Mouse (Mus musculus): ENCODE data around the gene Pcsk2. TPM values are rescaled to one million over a fixed set of nuclear protein-coding genes. Genes with fewer than 3 reads are reported as not detected.

Pcsk2 gene
- total RNA-seq, 1 experiment from 2014 or later, result not detected

DNA sequence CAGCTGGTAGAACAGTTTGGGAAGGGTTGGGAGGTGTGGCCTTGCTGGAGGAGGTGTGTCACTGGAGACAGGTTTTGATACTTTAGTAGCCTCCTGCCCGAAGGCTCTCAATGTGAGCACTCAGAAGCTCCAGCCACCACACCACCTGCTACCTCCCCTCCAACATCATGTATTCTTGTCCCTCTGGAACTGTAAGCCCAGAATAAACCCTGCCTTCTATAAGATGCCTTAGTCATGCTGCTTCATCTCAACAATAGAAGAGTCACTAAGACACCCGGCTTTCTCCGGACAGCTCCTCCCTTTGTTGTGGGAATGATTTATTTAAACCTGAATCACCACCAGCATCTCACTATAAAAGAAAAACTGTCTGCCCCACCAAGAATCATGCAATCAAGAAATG, 166.9 kb downstream of the Pcsk2 start:
- ATAC-seq (replicated peaks; ENCODE audit: insufficient number of reproducible peaks, low FRiP score, low TSS enrichment, poor library complexity, severe bottlenecking), result no peak

DNA sequence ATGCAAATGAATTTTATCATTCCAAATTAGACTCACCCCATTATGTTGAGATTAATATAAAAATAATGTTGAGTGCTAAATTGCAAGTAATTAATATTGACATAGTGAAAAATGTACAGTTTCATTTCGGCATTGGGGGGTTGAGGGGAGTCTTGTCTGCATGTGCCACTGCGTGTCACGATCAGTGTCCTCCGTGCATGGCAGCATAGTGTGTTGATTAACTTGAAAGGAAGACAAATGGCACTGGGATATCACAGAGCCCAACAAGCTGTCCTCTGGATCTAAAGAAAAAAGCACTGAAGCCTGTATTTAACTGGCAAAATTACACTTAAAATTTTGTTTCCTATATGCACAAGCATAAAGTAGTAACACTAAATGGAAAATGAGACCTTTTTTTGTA, 167.9 kb downstream of the Pcsk2 start:
- no peak for ATAC-seq (replicated peaks; ENCODE audit: insufficient number of reproducible peaks, low FRiP score, low TSS enrichment, poor library complexity, severe bottlenecking)

DNA sequence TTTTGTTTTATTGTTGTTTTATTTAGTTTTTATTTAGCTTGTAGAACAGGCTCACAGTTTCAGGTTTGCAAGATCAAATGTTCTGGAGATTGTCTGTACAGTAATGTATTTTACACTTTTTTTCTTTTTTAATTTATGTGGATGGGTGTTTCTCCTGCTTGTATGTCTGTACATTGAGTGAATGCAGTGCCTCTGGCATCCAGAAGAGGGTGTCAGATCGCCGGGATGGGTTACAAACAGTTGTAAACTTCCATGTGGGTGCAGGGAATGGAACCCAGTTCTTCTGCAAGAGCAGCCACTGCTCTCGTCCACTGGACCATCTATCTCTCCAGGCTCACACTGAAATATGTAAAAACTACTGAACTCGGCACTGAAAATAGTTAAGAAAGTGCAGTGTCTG, 169.2 kb downstream of the Pcsk2 start:
- ATAC-seq (replicated peaks; ENCODE audit: insufficient number of reproducible peaks, low FRiP score, low TSS enrichment, poor library complexity, severe bottlenecking), result no peak

DNA sequence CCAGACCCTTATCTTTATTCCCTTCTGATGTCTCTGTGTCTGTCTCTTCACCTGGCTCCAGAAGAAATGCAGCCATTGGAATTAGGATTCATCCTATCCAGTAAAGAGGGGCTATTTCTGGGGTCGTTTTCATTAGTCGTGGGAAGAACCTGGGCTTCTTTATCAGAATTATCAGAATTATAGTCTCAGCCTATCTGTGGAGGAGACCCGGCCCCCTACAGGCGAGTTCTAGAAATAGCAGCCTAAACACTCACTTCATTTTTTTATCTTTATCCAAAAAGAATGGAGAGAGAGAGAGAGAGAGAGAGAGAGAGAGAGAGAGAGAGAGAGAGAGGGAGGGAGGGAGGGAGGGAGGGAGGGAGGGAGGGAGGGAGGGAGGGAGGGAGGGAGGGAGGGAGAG, 177.3 kb downstream of the Pcsk2 start:
- ATAC-seq (replicated peaks; ENCODE audit: insufficient number of reproducible peaks, low FRiP score, low TSS enrichment, poor library complexity, severe bottlenecking), result no peak

DNA sequence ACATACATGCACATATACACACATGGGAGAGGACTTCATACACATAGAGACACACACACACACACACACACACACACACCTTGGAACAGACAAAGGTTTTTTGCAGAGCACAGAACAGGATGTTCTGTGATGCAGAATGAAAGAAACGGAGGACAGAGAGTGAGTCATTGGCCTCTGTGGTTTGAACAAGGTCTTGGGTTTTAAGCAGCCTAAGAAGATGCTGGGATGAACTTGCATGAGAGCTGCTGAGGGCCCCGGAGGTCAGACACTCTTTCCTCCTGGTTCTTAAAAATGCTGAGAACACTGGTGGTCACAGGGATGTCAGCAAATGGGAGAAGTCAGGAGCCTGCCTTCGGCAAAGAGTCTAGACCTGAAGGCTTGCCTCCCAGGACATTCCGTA, 178.1 kb downstream of the Pcsk2 start:
- ATAC-seq (replicated peaks; ENCODE audit: insufficient number of reproducible peaks, low FRiP score, low TSS enrichment, poor library complexity, severe bottlenecking), result no peak

DNA sequence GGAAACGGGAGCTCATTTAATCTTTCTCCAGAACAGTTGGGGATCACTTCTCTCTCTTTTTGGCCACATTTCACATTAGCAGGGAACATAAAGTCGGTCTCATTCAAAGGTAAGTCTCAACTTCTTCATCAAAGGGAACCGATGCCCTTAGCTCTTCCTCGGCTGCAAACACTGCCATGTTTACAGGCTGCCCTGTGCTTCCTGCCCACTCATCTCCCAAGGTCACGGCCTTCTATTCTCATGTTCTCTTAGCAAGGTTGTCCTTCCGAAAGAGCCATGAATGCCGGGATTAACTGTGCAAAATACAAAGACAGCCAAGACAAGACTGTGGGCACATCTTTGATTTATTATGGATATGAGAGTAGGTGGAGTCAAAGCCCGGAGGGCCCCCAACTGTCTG, 178.8 kb downstream of the Pcsk2 start:
- ATAC-seq (replicated peaks; ENCODE audit: insufficient number of reproducible peaks, low FRiP score, low TSS enrichment, poor library complexity, severe bottlenecking), result no peak

DNA sequence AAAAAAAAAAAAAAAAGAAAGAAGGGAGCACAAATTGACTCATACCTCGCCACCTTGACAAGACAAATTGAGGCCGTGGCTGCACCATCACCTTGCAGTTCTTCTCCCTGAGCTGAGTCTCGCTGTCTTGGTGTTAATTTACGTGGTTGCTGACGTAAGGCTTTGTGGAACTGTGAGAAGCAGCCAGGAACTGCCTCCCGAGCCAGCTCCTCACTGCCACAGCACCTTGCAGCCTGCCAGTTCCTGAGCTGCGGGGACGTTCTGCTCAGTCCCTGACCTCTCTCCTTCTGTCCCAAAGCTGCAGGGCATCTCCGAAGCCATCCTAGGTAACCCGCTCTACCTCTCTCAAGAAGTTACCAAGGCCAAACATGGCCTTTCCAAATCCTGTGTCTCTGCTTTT, 186.5 kb downstream of the Pcsk2 start:
- no peak for ATAC-seq (replicated peaks; ENCODE audit: insufficient number of reproducible peaks, low FRiP score, low TSS enrichment, poor library complexity, severe bottlenecking)

DNA sequence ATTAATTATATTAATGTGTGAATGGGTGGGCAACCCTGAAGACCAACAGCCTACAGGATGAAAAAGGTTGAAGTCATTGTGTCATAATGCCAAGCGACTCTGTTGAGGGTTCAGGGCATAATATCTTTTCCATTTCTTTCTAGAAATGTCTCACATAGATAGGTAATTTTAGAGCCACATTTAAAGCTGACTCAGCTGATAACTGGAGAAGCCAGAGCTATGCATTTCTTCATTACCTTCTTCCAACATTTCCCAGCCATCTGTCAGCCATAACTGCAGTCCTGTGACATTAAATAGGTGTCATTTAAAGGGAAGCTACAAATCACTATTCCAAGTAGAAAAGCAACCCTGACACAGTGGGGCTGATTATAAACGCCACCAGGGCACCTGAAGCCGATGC, 189.5 kb downstream of the Pcsk2 start:
- no peak for ATAC-seq (replicated peaks; ENCODE audit: insufficient number of reproducible peaks, low FRiP score, low TSS enrichment, poor library complexity, severe bottlenecking)

DNA sequence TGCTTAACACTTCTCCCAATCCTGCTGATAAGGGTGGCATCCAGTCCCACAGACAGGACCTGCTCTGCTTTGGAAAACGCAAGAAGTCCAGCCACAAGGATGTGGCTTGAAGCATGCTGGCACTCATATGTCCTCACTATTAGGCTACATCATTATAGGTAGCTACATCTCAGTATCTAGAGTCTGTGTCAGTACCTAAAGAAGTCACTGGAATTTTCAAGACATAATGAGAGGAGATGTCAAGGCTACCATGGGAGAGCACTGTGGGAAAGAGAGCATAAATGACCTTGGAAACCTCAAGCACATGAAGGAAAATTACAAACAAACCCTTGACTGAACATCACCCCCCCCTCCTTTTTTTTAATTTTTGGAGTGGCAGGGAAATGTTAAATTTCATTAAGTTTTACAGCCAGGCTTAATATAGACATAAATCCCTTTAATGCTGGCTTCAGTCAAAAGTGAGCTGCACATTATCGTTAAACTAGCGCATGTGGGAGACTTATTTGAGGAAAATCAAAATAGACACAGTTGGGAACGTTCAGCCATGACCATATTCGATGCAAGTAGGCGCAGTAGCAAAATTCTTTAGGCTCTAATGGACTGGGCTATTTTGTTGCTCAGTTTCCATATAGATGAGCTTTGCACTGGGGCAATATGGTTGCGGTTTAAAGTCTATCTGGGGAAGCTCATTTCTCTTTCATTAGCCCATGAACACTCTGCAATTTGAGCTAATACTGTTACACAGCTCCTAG, 193.7 kb downstream of the Pcsk2 start:
- ATAC-seq (replicated peaks; ENCODE audit: insufficient number of reproducible peaks, low FRiP score, low TSS enrichment, poor library complexity, severe bottlenecking), result no peak

DNA sequence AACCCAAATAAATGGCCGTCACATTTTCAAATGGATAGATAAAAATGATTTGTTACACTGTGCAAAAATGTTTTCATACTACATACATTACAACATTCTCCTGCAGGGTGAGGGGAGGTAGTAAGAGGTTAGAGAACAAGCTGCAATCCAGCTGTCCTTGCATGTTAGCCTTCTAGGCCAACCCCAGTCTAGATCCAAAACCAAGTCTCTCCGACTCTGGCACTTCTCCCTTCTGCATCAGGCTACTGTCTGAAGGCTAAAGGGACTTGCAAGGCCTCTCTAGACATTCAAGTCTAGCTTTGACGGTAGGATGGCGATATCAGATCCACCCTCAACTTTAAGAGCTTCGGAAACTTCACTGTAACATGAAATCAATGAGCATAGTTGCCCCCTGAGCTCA, 196.5 kb downstream of the Pcsk2 start:
- ATAC-seq (replicated peaks; ENCODE audit: insufficient number of reproducible peaks, low FRiP score, low TSS enrichment, poor library complexity, severe bottlenecking), result no peak

DNA sequence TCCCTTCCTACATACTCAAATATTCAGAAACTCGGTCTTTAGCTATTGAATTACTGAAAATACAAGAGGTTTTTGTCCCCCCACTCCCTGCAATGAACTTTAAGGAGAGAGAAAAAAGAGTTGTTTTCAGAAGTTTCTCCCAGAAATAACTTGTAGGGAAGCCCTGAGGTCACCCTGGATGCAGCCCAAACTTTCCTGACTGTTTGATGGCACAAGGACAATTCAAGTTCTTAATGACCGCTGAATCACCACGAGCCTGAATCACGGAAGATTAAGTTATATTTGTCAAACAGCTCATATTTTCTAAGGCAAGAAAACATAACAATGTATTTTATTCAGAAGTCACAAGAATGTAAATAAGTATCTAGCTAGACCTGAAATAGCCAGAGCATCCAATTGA, 197.1 kb downstream of the Pcsk2 start:
- ATAC-seq (replicated peaks; ENCODE audit: insufficient number of reproducible peaks, low FRiP score, low TSS enrichment, poor library complexity, severe bottlenecking), result no peak

DNA sequence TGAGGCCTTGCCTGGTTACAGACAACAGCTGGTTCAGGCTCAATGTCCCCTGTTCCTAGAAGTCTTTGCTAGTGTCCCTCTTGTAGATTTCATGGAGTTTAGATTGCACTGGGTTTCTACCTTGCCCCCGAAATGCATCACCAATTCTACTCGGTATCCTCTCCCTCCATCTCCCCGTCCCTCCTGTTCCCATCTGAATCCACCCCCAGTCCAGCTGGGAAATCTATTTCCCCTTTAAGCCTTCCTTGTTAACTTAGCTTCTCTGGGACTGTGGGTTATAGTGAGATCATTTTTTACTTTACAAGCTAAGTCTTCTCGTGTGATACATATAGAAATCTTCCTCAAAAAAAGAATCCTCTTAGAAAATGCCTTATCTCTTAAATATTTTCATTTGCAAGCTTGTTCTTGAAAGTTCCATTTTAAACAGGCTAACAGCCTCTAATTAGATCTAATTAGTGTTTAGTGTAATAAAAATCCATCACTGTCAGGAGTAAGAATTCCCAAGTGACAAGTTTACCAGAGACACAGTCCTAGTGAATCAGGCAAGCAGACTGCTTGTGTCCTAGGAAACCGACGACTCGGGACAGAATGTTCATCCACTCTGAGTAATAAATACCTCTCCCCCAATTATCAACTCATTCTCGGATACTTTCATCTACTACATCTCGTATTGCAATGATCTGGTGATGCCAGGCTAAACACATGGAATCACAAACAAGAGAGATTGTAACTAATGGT, 206.3 kb downstream of the Pcsk2 start:
- ATAC-seq (replicated peaks; ENCODE audit: insufficient number of reproducible peaks, low FRiP score, low TSS enrichment, poor library complexity, severe bottlenecking), result no peak

DNA sequence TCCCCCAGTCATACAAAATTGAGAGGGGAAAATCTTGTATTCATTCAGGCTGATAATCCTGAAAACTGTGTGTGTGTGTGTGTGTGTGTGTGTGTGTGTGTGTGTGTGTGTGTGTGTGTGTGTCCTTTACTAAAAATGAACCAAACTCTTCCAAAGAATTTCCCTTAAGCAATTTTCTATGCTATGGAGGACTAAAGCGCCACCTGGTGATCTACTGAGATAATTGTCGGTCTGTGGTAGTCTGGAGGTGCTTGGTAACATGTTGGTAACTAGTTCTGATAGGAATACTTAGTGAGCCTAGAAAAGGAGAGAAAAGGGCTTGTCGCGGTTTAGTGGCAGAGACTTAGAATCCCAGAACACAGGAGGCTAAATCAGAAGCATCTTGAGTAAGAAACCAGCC, 230.5 kb downstream of the Pcsk2 start:
- no peak for ATAC-seq (replicated peaks; ENCODE audit: insufficient number of reproducible peaks, low FRiP score, low TSS enrichment, poor library complexity, severe bottlenecking)

DNA sequence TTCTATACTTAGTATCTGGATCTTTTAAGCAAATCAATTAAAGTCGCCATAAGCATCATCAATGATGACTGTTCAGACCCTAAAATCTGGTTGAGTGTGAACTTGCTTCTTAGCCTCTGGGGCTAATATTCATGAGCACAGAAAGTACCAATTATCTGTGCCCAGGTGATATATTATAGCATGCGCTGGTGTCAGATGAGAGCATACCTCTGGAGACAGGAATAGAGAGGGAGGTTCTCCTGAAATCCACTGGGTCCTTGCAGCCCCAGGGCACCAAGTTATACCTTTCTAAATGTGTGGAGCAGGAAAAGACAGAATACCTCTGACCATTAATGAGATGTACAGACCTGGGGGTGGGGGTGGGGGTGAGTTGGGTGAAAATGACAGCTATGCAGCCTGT, 234.4 kb downstream of the Pcsk2 start:
- ATAC-seq (replicated peaks; ENCODE audit: insufficient number of reproducible peaks, low FRiP score, low TSS enrichment, poor library complexity, severe bottlenecking), result no peak

DNA sequence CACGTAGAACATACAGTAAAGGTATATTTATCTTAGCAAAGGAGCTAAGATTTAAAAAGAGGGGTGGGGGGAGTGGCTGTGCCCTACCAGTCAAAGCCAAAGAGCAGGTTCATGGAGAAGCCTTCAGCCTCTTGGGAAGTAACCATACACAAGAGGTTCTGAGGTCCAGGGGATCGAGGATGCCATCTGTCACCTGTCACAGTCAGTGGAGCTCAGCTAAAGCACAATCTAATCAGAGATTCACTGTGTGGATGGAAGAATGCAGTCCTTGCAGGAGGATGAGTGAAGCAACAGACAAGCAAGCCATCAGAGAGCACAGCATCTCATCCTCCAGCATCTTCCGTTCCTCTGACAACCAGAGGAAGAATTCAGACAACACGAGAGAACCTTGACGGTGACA, 244.0 kb downstream of the Pcsk2 start:
- ATAC-seq (replicated peaks; ENCODE audit: insufficient number of reproducible peaks, low FRiP score, low TSS enrichment, poor library complexity, severe bottlenecking), result no peak

DNA sequence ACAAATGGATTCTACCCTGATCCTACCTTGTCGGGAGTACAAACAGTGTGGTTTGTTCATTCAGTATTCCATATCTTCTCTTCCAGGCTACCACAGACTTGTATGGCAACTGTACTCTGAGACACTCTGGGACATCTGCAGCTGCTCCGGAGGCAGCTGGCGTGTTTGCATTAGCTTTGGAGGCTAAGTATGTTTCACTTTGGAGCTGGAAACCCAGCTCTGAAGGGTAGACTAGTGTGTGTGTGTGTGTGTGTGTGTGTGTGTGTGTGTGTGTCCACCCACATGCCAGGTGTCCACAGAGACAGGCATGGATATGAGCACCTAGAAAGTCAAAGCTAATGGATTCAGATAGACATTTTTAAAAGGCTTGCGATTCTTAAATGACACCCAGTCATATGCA, 249.9 kb downstream of the Pcsk2 start:
- no peak for ATAC-seq (replicated peaks; ENCODE audit: insufficient number of reproducible peaks, low FRiP score, low TSS enrichment, poor library complexity, severe bottlenecking)

DNA sequence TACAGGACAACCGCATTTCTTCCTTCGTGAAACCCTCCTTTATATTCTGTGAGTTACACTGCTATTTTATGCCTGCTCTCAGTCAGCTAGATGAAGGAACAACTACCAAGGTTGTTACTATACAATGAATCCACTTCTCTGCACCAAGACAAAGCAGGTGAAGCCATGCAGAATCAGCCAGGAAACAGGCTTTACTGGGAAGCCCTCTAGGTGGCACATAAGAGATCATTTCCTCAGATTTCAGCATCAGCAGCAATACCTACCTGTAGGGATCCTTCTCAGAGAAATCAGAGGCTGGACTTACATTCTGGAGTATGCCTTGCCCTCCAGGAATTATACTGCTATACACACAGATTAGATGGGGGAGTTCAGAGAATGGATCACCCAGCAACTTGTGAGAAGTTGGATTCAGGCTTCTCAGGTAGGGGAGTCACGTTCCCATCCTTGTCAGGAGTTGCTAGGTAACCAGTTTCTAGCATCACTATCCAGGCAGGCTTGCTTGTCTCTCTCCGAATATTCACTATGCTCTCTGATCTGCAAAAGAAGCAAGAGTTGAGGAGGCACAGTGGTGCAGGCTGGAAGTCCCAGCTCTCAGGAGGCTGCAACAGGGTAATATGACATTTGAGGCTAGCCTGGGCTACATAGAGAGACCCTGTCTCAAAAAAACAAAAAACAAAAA, 250.5 kb downstream of the Pcsk2 start:
- ATAC-seq (replicated peaks; ENCODE audit: insufficient number of reproducible peaks, low FRiP score, low TSS enrichment, poor library complexity, severe bottlenecking), result no peak

DNA sequence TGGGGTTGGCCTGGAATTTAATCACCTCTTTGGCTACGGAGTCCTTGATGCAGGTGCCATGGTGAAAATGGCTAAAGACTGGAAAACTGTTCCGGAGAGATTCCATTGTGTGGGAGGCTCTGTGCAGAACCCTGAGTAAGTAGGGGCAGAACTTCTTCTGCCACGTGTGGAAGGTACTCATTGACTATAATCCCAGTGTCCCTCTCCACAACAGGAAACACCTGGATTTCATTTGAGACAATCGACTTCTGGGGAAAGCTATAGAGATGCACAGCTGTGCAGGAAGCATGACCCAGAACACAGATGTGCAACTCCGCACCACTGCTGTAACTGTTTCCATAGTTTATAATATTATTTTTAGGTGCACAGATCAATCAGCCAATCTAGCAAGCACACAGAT, 255.1 kb downstream of the Pcsk2 start:
- no peak for ATAC-seq (replicated peaks; ENCODE audit: insufficient number of reproducible peaks, low FRiP score, low TSS enrichment, poor library complexity, severe bottlenecking)

DNA sequence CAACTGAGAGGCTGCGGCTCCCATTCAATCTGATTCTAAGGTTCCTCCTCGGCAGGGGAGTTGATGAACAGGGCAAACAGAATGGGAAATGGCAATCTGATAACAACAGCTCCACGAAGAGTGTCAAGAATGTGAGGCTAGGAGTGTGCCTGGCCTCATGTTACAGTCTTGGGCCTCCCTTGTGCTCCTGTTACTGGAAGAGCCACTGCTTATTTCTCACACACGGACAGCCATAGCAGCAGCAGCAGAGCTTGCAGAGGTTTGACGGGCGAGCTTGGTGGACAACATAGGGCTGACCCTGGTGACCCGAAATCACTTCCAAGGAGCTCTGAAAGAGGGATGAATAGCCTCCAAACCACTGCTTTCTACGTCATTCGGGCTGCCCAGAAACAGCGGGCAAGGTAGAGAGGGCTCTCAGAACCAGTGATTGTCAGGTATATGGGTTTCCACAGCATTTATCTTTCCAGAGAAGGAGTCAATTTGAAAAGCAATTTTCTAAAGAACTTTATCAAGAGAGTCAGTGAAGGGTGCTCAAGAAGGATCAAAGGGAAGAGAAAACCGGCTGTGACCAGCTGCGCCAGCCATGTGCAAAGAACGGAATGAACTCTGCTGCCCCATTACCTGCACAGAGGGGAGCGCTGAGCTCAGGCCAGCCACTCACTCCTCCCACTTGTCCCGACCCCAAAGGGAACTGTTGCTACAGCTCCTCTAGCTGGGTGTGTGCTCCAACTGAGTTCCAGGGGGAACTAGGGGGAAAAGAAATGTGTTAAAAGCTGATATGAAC, 260.4 kb downstream of the Pcsk2 start:
- no peak for ATAC-seq (replicated peaks; ENCODE audit: insufficient number of reproducible peaks, low FRiP score, low TSS enrichment, poor library complexity, severe bottlenecking)
